Mouse (Mus musculus) adrenal gland, adult 8-10 months (tissue): ENCODE measurements around the gene Ptpn14. TPM values are rescaled to one million over a fixed set of nuclear protein-coding genes. Genes with fewer than 3 reads are reported as not detected.

ENCODE experiments used
- DNase-seq: peaks from one replicate; pipeline ENCODE4 v3.0.0; 2022
- total RNA-seq, 4 experiments: library from RNA; stranded (reverse); gene quantifications; 2 replicates each; pipeline ENCODE4 v1.2.4; 2022

The Ptpn14 gene
- total RNA-seq, 4 experiments from 2014 or later = 10.8 to 21.8 (median 17.9) TPM

GRCm38 (mm10) chr1:189814385-189814784 lies 86.3 kb downstream of the Ptpn14 start:
- DNase-seq = no peak

- DNase-seq = no peak
These were observed 89.0 kb downstream of the Ptpn14 start for GRCm38 (mm10) chr1:189817089-189817488.

- DNase-seq = no peak
These were observed 89.7 kb downstream of the Ptpn14 start for GRCm38 (mm10) chr1:189817810-189818209.

GRCm38 (mm10) chr1:189820111-189820510 lies 92.0 kb downstream of the Ptpn14 start:
- DNase-seq = no peak

- no peak for DNase-seq
These were observed 96.4 kb downstream of the Ptpn14 start for GRCm38 (mm10) chr1:189824436-189824835.

GRCm38 (mm10) chr1:189830391-189830790 lies 102.3 kb downstream of the Ptpn14 start:
- DNase-seq = no peak

GRCm38 (mm10) chr1:189830797-189831232 lies 102.7 kb downstream of the Ptpn14 start:
- no peak for DNase-seq

GRCm38 (mm10) chr1:189833351-189833750 lies 105.3 kb downstream of the Ptpn14 start:
- DNase-seq = no peak

- DNase-seq = no peak
These were observed 106.1 kb downstream of the Ptpn14 start for GRCm38 (mm10) chr1:189834166-189834565.

- no peak for DNase-seq
These were observed 118.3 kb downstream of the Ptpn14 start for GRCm38 (mm10) chr1:189846319-189846718.

GRCm38 (mm10) chr1:189849550-189849949 lies 121.5 kb downstream of the Ptpn14 start:
- no peak for DNase-seq

- DNase-seq = no peak
These were observed 124.0 kb downstream of the Ptpn14 start for GRCm38 (mm10) chr1:189852051-189852450.

GRCm38 (mm10) chr1:189852456-189852855 lies 124.4 kb downstream of the Ptpn14 start:
- no peak for DNase-seq

- no peak for DNase-seq
These were observed 126.6 kb downstream of the Ptpn14 start for GRCm38 (mm10) chr1:189854646-189855045.

GRCm38 (mm10) chr1:189855739-189856138 lies 127.7 kb downstream of the Ptpn14 start:
- no peak for DNase-seq

- DNase-seq = no peak
These were observed 130.3 kb downstream of the Ptpn14 start for GRCm38 (mm10) chr1:189858377-189858776.

- DNase-seq = no peak
These were observed 132.3 kb downstream of the Ptpn14 start for GRCm38 (mm10) chr1:189860112-189860941.

- no peak for DNase-seq
These were observed 132.9 kb downstream of the Ptpn14 start for GRCm38 (mm10) chr1:189860942-189861315.

- DNase-seq = no peak
These were observed 135.7 kb downstream of the Ptpn14 start for GRCm38 (mm10) chr1:189863727-189864126.

- DNase-seq = no peak
These were observed 136.2 kb downstream of the Ptpn14 start for GRCm38 (mm10) chr1:189864301-189864700.

- DNase-seq = no peak
These were observed 136.9 kb downstream of the Ptpn14 start for GRCm38 (mm10) chr1:189864846-189865560.

- no peak for DNase-seq
These were observed 138.6 kb downstream of the Ptpn14 start for GRCm38 (mm10) chr1:189866621-189867020.

GRCm38 (mm10) chr1:189867034-189867433 lies 139.0 kb downstream of the Ptpn14 start:
- no peak for DNase-seq

GRCm38 (mm10) chr1:189867497-189867896 lies 139.4 kb downstream of the Ptpn14 start:
- DNase-seq = peak; percentile 74
